Mouse (Mus musculus) myocyte (in vitro differentiated cells): Measurements from ENCODE around the gene Gns.

ENCODE experiments used
- E2F4 ChIP-seq: IDR thresholded peaks from one replicate; pipeline ENCODE4 v1.6.1; 2011; ENCODE audit warnings: mild to moderate bottlenecking, control low read depth, moderate library complexity; ENCODE audit not compliant: insufficient read depth
- MAX ChIP-seq: IDR thresholded peaks from one replicate; pipeline ENCODE4 v1.6.1; 2011; ENCODE audit warnings: low read depth, mild to moderate bottlenecking, control low read depth
- POLR2A ChIP-seq: IDR thresholded peaks from one replicate; pipeline ENCODE4 v1.6.1; 2011; ENCODE audit warnings: low read depth, mild to moderate bottlenecking, control low read depth, moderate library complexity; ENCODE audit not compliant: insufficient read length

DNA sequence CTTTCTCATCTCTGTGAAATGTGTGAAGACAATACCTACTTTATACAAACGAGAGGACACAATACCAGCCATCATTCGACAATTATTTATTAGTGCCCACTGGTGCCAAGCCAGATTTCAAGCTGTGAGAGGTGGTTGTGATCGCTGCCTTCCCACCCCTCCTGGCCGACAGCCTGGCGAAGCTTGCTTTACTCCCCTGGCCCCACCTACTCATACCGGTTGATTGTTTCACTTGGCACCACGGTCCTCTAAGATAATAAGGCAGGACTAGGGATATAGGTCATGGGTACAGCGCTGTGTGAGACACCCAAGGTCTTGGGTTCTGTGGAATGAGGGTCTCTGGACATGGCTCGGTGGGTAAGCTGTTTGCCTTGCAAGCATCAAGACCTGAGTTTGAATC is 56.1 kb downstream of the Gns start:
- TF ChIP-seq POLR2A, result no peak
- no peak for TF ChIP-seq MAX
- no peak for TF ChIP-seq E2F4
